Mouse (Mus musculus): ENCODE results near the gene Tyw5. TPM values are rescaled to one million over a fixed set of nuclear protein-coding genes. Genes with fewer than 3 reads are reported as not detected.

The Tyw5 gene
- 10 to 100 TPM in 1 of 2 experiments, 1 to 10 TPM in 1; 8.1 to 11.8 TPM for total RNA-seq (2021)

GRCm38 (mm10) chr1:57406187-57407151, at the start of gene Tyw5, which contains the start of gene Maip1:
Gene Tyw5, minus strand, starts transcription at chr1:57407101.
Gene Maip1, plus strand, starts transcription at chr1:57406328.
- intact Hi-C loops (cut with DNase I): loop anchor here (5.0 kb wide), 1 partner anchor 986 kb away; the partner anchor contains the start of gene Bzw1
- peak; percentile 89 to 91 for DNase-seq

- intact Hi-C loops (cut with DNase I): no loop called here
- no peak for DNase-seq
These were observed 43.3 kb upstream of the Tyw5 start for GRCm38 (mm10) chr1:57450241-57450640.

- intact Hi-C loops (cut with DNase I): no loop called here
- no peak for DNase-seq
These were observed 38.8 kb upstream of the Tyw5 start for GRCm38 (mm10) chr1:57445679-57446078.

GRCm38 (mm10) chr1:57440771-57441170, 33.9 kb upstream of the Tyw5 start:
- intact Hi-C loops (cut with DNase I): no loop called here

GRCm38 (mm10) chr1:57439026-57439425, 32.1 kb upstream of the Tyw5 start:
- intact Hi-C loops (cut with DNase I): no loop called here
- DNase-seq: peak; percentile 35 to 36

More at GRCm38 (mm10) chr1:57440771-57441170, 33.9 kb upstream of the Tyw5 start:
- DNase-seq: peak; percentile 46 to 50

- intact Hi-C loops (cut with DNase I): no loop called here
- DNase-seq: peak; percentile 60 to 66
These were observed 30.1 kb upstream of the Tyw5 start for GRCm38 (mm10) chr1:57436954-57437353.

- intact Hi-C loops (cut with DNase I): no loop called here
- peak; percentile 63 to 73 for DNase-seq
These were observed 29.5 kb upstream of the Tyw5 start for GRCm38 (mm10) chr1:57436408-57436807.

GRCm38 (mm10) chr1:57433141-57433540, 26.2 kb upstream of the Tyw5 start:
- intact Hi-C loops (cut with DNase I): no loop called here
- DNase-seq: no peak

- peak; percentile 52 to 57 for DNase-seq
- intact Hi-C loops (cut with DNase I): loop anchor here (1.0 to 5.0 kb wide), 3 partner anchors 345 to 537 kb away; partner anchors contain the start of gene Spats2l
These were observed 23.0 kb upstream of the Tyw5 start for GRCm38 (mm10) chr1:57429786-57430483.

GRCm38 (mm10) chr1:57428368-57429308, 21.7 kb upstream of the Tyw5 start:
- intact Hi-C loops (cut with DNase I): loop anchor here (1.0 to 5.0 kb wide), 3 partner anchors 346 to 539 kb away; partner anchors contain the start of gene Spats2l
- DNase-seq: peak; percentile 92 to 96

GRCm38 (mm10) chr1:57423696-57424095, 16.8 kb upstream of the Tyw5 start:
- peak; percentile 39 to 42 for DNase-seq
- intact Hi-C loops (cut with DNase I): loop anchor here (2.0 to 5.0 kb wide), 3 partner anchors 607 to 849 kb away; no protein-coding TSS in a partner anchor

GRCm38 (mm10) chr1:57413397-57413796, 6.5 kb upstream of the Tyw5 start:
- intact Hi-C loops (cut with DNase I): no loop called here
- DNase-seq: no peak

GRCm38 (mm10) chr1:57408994-57409393, 2.1 kb upstream of the Tyw5 start:
- intact Hi-C loops (cut with DNase I): loop anchor here (5.0 kb wide), 1 partner anchor 983 kb away; the partner anchor contains the start of gene Bzw1
- no peak for DNase-seq

GRCm38 (mm10) chr1:57402116-57402515, 4.8 kb downstream of the Tyw5 start:
- intact Hi-C loops (cut with DNase I): no loop called here

GRCm38 (mm10) chr1:57400877-57401276, 6.0 kb downstream of the Tyw5 start:
- intact Hi-C loops (cut with DNase I): no loop called here
- no peak for DNase-seq

More at GRCm38 (mm10) chr1:57402116-57402515, 4.8 kb downstream of the Tyw5 start:
- DNase-seq: no peak

GRCm38 (mm10) chr1:57400321-57400720, 6.6 kb downstream of the Tyw5 start:
- DNase-seq: no peak

GRCm38 (mm10) chr1:57394051-57394450, 12.8 kb downstream of the Tyw5 start:
- intact Hi-C loops (cut with DNase I): loop anchor here (5.0 kb wide), 1 partner anchor 1507 kb away; no protein-coding TSS in a partner anchor
- peak; percentile 34 to 71 for DNase-seq

More at GRCm38 (mm10) chr1:57400321-57400720, 6.6 kb downstream of the Tyw5 start:
- intact Hi-C loops (cut with DNase I): no loop called here

- intact Hi-C loops (cut with DNase I): loop anchor here (5.0 kb wide), 1 partner anchor 1505 kb away; no protein-coding TSS in a partner anchor
- no peak for DNase-seq
These were observed 14.5 kb downstream of the Tyw5 start for GRCm38 (mm10) chr1:57392417-57392816.

- DNase-seq: no peak
- intact Hi-C loops (cut with DNase I): loop anchor here (5.0 kb wide), 1 partner anchor 1504 kb away; no protein-coding TSS in a partner anchor
These were observed 15.7 kb downstream of the Tyw5 start for GRCm38 (mm10) chr1:57390993-57391790.
